Mouse (Mus musculus) midbrain, embryonic 14.5 days (tissue): Measurements from ENCODE around the gene Paxip1. TPM values are rescaled to one million over a fixed set of nuclear protein-coding genes. Genes with fewer than 3 reads are reported as not detected.

Experiments
- ATAC-seq: fragments of 200-750 bp; cut with Nextera tagmentation; 2 replicates; pipeline ENCODE4 v1.8.0; 2017; ENCODE audit warnings: moderate number of reproducible peaks, moderate library complexity; ENCODE audit not compliant: low FRiP score, low TSS enrichment
- DNase-seq: peaks from one replicate; pipeline ENCODE4 v3.0.0-alpha.2; 2015
- H3K27ac ChIP-seq: fragments of 300-500 bp; sonication (generic); replicated peaks from 2 replicates; pipeline ENCODE4 v1.5.1; 2014; ENCODE audit warnings: mild to moderate bottlenecking, low read depth, low read length, moderate library complexity
- H3K27me3 ChIP-seq: fragments of 300-500 bp; sonication (generic); 2 replicates; pipeline ENCODE4 v1.6.1; 2014; ENCODE audit warnings: low read length, control low read depth, mixed read lengths; ENCODE audit not compliant: control insufficient read depth, insufficient read depth
- H3K36me3 ChIP-seq: fragments of 300-500 bp; sonication (generic); 2 replicates; pipeline ENCODE4 v1.6.1; 2014; ENCODE audit warnings: low read length, control low read depth; ENCODE audit not compliant: control insufficient read depth, insufficient read depth
- H3K4me1 ChIP-seq: fragments of 300-500 bp; sonication (generic); 2 replicates; pipeline ENCODE4 v1.6.1; 2014; ENCODE audit warnings: mild to moderate bottlenecking, antibody characterized with exemption, low read length, control low read depth; ENCODE audit not compliant: control insufficient read depth, insufficient read depth
- H3K4me2 ChIP-seq: fragments of 300-500 bp; sonication (generic); 2 replicates; pipeline ENCODE4 v1.6.1; 2014; ENCODE audit warnings: mild to moderate bottlenecking, low read length, moderate library complexity
- H3K4me3 ChIP-seq: fragments of 300-500 bp; sonication (generic); replicated peaks from 2 replicates; pipeline ENCODE4 v1.5.1; 2014; ENCODE audit warnings: low read depth, low read length
- H3K9ac ChIP-seq: fragments of 300-500 bp; sonication (generic); replicated peaks from 2 replicates; pipeline ENCODE4 v1.6.1; 2014; ENCODE audit warnings: mild to moderate bottlenecking, low read length, moderate library complexity
- H3K9me3 ChIP-seq: fragments of 300-500 bp; sonication (generic); 2 replicates; pipeline ENCODE4 v1.6.1; 2016; ENCODE audit warnings: low read length, control low read depth, mixed read lengths; ENCODE audit not compliant: control insufficient read depth
- WGBS: fragments of 180-500 bp; shearing (Covaris S2); extraction: QIAGEN DNeasy Blood & Tissue Kit; methylation state at CpG from one replicate; pipeline ENCODE4 v1.1.7; 2014; 5-methylcytosine and 5-hydroxymethylcytosine counted together
- polyA plus RNA-seq: library from polyadenylated mRNA; unstranded; fragments of >200 nt; fragmentation: Nextera tagmentation; extraction: Ambion mirVana; gene quantifications from 2 replicates; pipeline ENCODE4 v1.2.1, GENCODE M21; 2014

Paxip1 gene
- polyA plus RNA-seq, 1 experiment from 2014 or later = 34.1 TPM

DNA sequence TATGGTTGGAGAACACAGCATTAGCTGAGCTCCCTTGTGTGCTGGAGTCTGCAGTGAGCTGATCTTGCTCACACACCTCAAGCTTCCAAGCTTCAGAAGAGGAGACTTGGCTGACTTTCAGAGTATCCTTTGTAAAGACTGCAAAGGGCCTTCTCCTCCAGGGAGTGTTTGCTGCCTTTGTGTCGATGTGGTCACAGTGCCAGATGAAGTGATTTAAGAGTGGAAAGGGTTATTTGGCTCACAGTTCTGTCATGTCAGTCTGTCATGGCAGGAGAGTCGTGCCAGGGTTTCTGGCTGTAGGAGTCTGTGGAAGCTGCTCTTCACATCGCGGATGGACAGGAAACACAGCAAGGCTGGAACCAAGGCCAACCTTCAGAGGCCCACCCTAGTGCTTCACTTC, 75.5 kb downstream of the Paxip1 start:
- ATAC-seq = no peak
- peaks cover 5% of the 10 kb centered on the region; the same call in 1 of the 2 replicates for H3K36me3 ChIP-seq

DNA sequence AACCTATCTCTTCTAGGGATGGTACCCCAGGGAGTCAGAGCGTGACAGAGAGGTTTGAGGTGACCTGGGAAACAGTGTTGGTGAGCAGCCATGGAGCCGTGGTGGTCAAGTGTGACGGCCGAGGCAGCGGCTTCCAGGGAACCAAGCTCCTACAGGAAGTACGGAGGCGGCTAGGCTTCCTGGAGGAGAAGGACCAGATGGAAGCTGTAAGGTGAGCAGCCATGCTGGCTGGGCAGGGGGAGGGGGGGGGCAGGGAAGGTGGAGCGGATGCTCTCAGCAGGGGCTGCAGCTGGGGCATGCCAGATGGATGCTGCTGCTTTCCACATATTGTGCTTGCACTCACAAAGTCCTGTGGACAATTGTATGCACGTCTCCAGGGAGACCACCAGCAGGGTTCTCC, 77.1 kb downstream of the Paxip1 start:
- no peak overlapping the region for H3K4me2 ChIP-seq
- H3K9me3 ChIP-seq = no peaks in the 10 kb centered on the region
- DNase-seq (no peak), ATAC-seq (no peak)
- H3K27ac ChIP-seq = no peak overlapping the region
- 74% methylated on average over 8 of the region's 9 CpGs for WGBS
- H3K36me3 ChIP-seq = peaks cover 12% of the 10 kb centered on the region
- no peak overlapping the region for H3K4me3 ChIP-seq
- H3K4me1 ChIP-seq = peaks cover 3% of the 10 kb centered on the region; the same call in 1 of the 2 replicates
- H3K27me3 ChIP-seq = no peaks in the 10 kb centered on the region
- no peak overlapping the region for H3K9ac ChIP-seq

More for the DNA sequence above, 75.5 kb downstream of the Paxip1 start:
- Histone ChIP-seq H3K27me3 (no peaks in the 10 kb centered on the region), H3K4me1 (peaks cover 3% of the 10 kb centered on the region; the same call in 1 of the 2 replicates), H3K9me3 (no peaks in the 10 kb centered on the region), H3K27ac (no peak overlapping the region), H3K9ac (no peak overlapping the region), H3K4me3 (no peak overlapping the region), H3K4me2 (no peak overlapping the region)
- 85% methylated on average over 4 of the region's 4 CpGs for WGBS
- DNase-seq = no peak

DNA sequence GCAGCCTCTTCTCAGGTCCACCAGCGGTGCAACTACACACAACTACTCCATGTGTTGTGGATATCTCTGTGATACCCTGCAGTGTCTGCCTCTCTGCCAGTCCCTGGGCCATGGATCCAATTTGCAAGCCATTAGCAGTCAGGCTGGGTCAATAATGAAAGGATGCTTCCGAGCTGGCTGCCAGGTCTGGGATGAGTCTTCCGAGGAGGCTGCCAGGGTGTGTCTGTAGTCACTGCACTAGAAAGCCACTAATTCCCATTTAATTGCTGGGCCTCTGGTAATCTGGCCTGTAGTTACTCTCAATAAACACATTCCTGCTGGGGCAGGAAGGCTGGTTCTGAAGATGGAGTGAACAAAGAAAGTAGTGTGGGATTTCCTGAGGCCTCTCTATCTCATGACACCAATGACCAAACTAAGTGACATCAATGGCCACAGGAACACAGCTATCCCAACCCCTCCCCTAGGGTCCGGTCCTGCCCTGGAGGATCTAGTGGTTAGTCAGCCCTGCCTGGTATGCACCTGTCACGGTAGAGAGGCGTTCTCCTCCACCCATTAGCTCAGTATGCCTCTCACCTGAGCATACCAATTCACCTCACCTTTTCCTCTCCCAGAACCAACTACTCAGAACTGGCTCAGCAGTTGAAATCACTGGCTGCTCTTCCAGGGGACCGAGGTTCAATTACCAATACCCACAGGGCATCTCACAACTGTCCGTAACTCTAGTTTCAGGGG, 79.9 kb downstream of the Paxip1 start:
- no peak overlapping the region for H3K4me2 ChIP-seq
- H3K4me1 ChIP-seq = peaks cover 9% of the 10 kb centered on the region; the same call in 1 of the 2 replicates
- no peak overlapping the region for H3K9ac ChIP-seq
- no peaks in the 10 kb centered on the region for H3K27me3 ChIP-seq
- H3K27ac ChIP-seq = no peak overlapping the region; the same call in 1 of the 2 replicates
- no peak overlapping the region for H3K4me3 ChIP-seq
- DNase-seq (peak; percentile 39), ATAC-seq (no peak)
- H3K36me3 ChIP-seq = peaks cover 12% of the 10 kb centered on the region
- WGBS = 63% methylated on average over 8 of the region's 8 CpGs
- no peaks in the 10 kb centered on the region for H3K9me3 ChIP-seq

DNA sequence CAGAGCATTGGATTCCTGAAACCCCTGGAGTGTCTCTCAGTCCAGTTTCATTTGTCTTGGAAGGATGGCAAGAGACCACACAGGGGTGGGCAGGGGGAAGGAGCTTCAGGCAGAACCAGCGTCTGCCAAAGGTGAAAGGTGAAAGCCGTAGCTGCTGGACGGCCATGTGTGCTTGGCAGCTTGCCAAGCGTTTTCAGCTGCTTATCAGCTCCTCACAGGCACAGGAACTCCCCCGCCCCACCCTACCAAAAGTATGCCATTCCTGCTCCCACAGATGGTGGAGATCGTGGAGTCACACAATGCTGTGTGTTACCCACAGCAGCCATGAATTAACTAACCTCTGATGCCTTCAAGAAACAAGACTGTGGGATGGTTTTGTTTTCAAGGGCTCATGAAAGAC, 83.3 kb downstream of the Paxip1 start:
- H3K9ac ChIP-seq = no peak overlapping the region
- 35% methylated on average over 6 of the region's 6 CpGs for WGBS
- H3K4me2 ChIP-seq = no peak overlapping the region
- no peak overlapping the region for H3K27ac ChIP-seq
- DNase-seq (peak; percentile 56), ATAC-seq (peak; percentile 57; the same call in 1 of the 2 replicates)
- peaks cover 8% of the 10 kb centered on the region; the same call in 1 of the 2 replicates for H3K36me3 ChIP-seq
- H3K4me3 ChIP-seq = no peak overlapping the region
- H3K9me3 ChIP-seq = no peaks in the 10 kb centered on the region
- no peaks in the 10 kb centered on the region for H3K27me3 ChIP-seq
- peaks cover 13% of the 10 kb centered on the region; the same call in 1 of the 2 replicates for H3K4me1 ChIP-seq

DNA sequence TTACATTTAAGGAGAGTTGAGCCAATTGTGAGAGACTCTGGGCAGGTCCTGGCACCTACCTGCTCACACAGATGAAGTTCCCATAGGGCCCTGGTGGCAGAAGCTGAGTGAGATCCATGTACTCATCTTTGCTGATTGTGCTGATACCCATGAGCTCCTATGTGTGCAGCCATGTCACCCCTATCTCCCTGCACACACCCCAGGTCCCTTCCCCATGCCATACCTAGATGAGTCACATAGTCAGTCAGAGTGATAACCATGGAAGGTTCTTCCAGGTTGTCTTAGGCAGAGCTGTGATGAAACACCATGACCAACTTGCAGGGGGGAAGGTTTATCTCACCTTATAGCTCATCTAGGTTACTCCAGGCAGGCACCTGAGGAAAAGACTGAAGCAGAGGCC, 84.2 kb downstream of the Paxip1 start:
- ATAC-seq = no peak
- H3K4me2 ChIP-seq = no peak overlapping the region
- peaks cover 8% of the 10 kb centered on the region; the same call in 1 of the 2 replicates for H3K36me3 ChIP-seq
- H3K27ac ChIP-seq = peak overlapping the region; percentile 21; the same call in 1 of the 2 replicates
- H3K27me3 ChIP-seq = no peaks in the 10 kb centered on the region
- no peaks in the 10 kb centered on the region for H3K9me3 ChIP-seq
- H3K4me1 ChIP-seq = peaks cover 13% of the 10 kb centered on the region; the same call in 1 of the 2 replicates
- H3K9ac ChIP-seq = no peak overlapping the region
- DNase-seq = no peak
- no peak overlapping the region for H3K4me3 ChIP-seq

DNA sequence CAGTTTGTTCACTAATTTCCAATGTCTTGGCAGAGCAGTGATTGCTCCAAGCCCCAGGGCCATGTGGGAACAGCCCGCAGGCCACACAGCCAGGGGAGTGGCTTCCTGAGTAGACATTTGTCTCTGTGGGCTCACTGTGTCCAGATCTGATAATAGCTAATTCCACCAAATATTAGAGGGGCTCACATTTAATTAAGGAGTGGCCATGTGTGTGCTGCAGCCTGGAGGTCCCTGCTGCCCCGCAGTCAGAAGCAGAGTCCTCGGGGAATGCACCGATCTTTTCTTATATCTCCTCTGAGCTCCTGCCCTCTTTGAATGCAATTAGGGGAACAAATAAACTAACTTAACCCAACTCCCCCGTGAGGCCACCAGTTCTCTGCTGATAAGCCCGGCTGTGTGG, 84.9 kb downstream of the Paxip1 start:
- Histone ChIP-seq H3K9ac (no peak overlapping the region), H3K4me2 (no peak overlapping the region), H3K9me3 (no peaks in the 10 kb centered on the region), H3K4me3 (no peak overlapping the region), H3K27me3 (no peaks in the 10 kb centered on the region), H3K27ac (no peak overlapping the region), H3K36me3 (peaks cover 8% of the 10 kb centered on the region; the same call in 1 of the 2 replicates), H3K4me1 (peaks cover 13% of the 10 kb centered on the region; the same call in 1 of the 2 replicates)
- DNase-seq = peak; percentile 60
- ATAC-seq = no peak
- 26% methylated on average over 6 of the region's 6 CpGs for WGBS

DNA sequence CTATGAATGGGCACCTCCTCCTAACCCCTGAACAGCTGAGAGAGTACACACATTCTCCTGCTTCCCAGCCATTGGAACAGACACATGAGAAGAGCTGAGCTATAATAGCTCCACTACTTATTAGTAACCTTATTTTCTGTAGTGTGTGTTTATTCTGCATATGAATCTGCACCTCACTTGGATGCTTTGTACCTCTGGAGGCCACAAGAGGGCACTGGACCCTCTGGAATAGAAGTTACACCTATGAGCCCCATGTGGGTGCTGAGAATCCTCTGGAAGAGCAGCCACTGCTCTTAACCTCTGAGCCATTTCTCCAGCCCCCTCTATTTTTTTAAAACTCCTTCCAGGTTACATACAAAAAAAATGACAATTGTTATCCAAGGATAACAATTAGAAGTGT, 86.5 kb downstream of the Paxip1 start:
- ATAC-seq = no peak
- H3K27me3 ChIP-seq = no peaks in the 10 kb centered on the region

DNA sequence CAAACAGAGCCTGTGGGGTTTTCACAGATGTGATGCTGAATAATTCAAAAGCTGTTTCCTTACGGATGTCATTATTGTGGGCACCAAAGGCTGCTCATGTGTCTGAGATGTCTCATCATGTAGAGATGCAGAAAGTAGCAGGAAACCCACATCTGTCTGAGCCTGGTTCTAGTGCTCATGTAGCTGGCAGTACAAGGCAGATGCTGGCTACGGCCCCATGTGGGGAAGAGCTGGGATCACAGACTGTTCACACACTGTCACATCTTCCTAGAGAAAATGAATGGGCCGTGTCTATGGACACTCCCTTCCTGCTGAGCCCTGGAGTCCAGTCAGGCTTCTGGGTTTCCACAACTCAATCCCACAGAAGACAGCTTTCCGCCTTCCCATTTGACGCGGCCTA, 89.0 kb downstream of the Paxip1 start:
- Histone ChIP-seq H3K27ac (0 out of 2 replicates have a peak overlapping the region, but pooled peaks have one; percentile 32), H3K4me1 (0 out of 2 replicates have a peak, but pooled peaks cover 4% of the 10 kb centered on the region), H3K9me3 (no peaks in the 10 kb centered on the region), H3K4me2 (no peak overlapping the region), H3K27me3 (no peaks in the 10 kb centered on the region), H3K4me3 (no peak overlapping the region), H3K36me3 (no peaks in the 10 kb centered on the region), H3K9ac (no peak overlapping the region)
- ATAC-seq = no peak
- DNase-seq = peak; percentile 52
- 63% methylated on average over 6 of the region's 6 CpGs for WGBS

More for the DNA sequence above, 86.5 kb downstream of the Paxip1 start:
- Histone ChIP-seq H3K4me1 (peaks cover 9% of the 10 kb centered on the region; the same call in 1 of the 2 replicates), H3K36me3 (peaks cover 7% of the 10 kb centered on the region; the same call in 1 of the 2 replicates), H3K9ac (no peak overlapping the region), H3K27ac (no peak overlapping the region), H3K4me2 (no peak overlapping the region), H3K4me3 (no peak overlapping the region), H3K9me3 (no peaks in the 10 kb centered on the region)
- DNase-seq = no peak
